Mouse (Mus musculus) liver, postnatal 0 days (tissue): ENCODE measurements around the gene Dglucy.

ENCODE experiments used
- CTCF ChIP-seq: sonication (generic); IDR thresholded peaks from 2 replicates; pipeline ENCODE4 v1.5.1; 2016; ENCODE audit warnings: antibody characterized with exemption, low read depth
- EP300 ChIP-seq: IDR thresholded peaks from 2 replicates; pipeline ENCODE4 v1.6.1; 2016; ENCODE audit warnings: antibody characterized with exemption, low read depth, mild to moderate bottlenecking

DNA sequence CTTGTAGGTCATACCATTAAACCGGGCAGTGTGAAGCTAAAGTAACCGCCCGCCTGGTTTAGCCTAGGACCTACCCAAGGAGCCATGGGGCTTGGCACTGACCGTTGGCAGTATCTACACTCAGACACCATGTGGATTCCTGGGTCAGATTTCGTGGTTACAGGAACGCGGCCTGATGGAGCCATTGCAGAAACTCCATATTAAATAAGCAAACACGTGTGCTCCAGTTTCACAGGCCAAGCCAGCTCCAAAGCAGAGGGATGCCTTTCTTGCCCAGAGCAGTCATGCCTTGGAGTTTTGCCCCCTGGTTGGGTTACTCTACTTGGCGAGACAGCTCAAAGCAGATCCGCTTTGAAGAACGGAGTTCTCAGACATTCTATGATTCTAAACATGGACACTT is 31.7 kb downstream of the Dglucy start:
- TF ChIP-seq EP300, result no peak
- TF ChIP-seq CTCF, result no peak
